Mouse (Mus musculus) layer of hippocampus, adult 18-20 months (tissue): ENCODE data around the gene Gm9040. TPM values are rescaled to one million over a fixed set of nuclear protein-coding genes. Genes with fewer than 3 reads are reported as not detected.
"Not testable (repeated sequence)": the region's sequence is repeated elsewhere in the genome, so short reads cannot be mapped to it uniquely, and the experiment has no call there.

Source experiments
- DNase-seq, 2 experiments: peaks; one replicate each; pipeline ENCODE4 v3.0.0; 2022; ENCODE audit warnings: low spot score in 2 of 2
- long read RNA-seq: library from polyadenylated mRNA; stranded (forward); transcript quantifications from one replicate; pipeline ENCODE4 v2.0.0, GENCODE M21; 2021
- total RNA-seq, 2 experiments: library from RNA; stranded (reverse); gene quantifications; 2 replicates each; pipeline ENCODE4 v1.2.3; 2021

Gene Gm9040
- total RNA-seq, result not detected
- long read RNA-seq, result 0 reads

DNA sequence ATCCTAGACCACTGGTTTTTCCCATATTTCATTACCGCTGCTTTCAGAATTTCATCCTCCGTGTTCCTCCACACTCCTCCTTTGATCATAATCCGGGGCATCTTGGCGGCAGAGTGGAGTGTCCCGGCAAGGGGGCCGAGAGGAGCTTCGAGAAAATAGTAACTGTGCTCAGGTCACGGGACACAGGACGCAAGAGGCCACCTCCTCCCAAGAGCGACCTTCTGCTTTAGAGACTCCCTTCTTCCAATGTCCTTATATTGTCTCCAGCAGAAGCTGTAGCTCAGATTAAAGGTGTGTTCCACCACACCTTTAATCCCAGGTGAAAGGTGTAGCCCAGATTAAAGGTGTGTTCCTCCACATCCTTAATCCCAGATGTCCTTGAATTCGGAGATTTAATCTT lies at the start of gene Gm9040:
TSS of gene Gm9040 (minus strand) at position 101 of the 400 bp plus-strand sequence.
- DNase-seq, result not testable (repeated sequence)

DNA sequence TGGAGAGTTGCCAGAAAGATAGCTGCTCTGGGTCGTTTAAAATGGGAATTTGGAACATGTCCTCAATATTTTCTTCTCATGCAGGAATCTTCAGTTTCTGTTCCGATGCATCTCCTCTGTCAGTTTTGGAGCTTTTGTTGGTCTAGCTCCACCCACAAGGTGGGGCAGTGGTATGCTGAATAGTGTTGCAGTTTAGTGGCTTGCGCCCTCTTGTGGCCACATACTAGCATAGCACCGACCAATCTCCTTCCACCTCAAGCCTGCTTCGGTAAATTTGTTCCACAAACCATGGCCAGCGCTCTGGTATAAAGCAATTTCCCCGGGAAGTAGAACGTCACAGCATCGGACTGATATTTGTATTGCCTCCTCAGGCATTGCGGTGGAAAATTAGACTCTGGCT lies 43.7 kb upstream of the Gm9040 start:
- DNase-seq, result peak; percentile 77 to 87

DNA sequence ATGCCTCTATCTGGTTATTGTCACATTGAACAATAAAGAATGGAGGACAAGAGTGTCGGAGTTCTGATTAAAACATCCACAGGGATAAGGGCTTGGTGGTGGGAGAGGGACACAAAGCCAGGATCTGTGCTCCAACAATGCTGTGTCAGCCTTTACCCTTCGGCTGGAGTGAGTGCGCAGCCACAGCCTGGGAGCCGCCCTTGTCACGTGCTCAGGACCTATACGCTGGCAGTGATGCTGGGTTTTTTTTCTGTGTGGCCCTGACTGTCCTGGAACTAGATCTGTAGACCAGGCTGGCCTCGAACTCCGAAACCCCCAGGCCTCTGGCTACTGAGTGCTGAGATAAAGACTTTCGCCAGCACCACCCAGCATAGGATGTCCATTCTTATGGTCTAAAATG lies 42.7 kb upstream of the Gm9040 start:
- no peak for DNase-seq

DNA sequence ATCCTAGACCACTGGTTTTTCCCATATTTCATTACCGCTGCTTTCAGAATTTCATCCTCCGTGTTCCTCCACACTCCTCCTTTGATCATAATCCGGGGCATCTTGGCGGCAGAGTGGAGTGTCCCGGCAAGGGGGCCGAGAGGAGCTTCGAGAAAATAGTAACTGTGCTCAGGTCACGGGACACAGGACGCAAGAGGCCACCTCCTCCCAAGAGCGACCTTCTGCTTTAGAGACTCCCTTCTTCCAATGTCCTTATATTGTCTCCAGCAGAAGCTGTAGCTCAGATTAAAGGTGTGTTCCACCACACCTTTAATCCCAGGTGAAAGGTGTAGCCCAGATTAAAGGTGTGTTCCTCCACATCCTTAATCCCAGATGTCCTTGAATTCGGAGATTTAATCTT lies 27.2 kb upstream of the Gm9040 start, which contains the start of gene Gm9049:
TSS of gene Gm9049 (minus strand) at position 101 of the 400 bp plus-strand sequence.
- DNase-seq, result not testable (repeated sequence)

DNA sequence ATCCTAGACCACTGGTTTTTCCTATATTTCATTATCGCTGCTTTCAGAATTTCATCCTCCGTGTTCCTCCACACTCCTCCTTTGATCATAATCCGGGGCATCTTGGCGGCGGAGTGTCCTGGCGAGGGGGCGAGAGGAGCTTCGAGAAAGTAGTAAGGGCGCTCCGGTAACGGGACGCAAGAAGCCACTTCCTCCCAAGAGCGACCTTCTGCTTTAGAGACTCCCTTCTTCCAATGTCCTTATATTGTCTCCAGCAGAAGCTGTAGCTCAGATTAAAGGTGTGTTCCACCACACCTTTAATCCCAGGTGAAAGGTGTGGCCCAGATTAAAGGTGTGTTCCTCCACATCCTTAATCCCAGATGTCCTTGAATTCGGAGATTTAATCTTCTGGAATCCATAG lies 21.8 kb upstream of the Gm9040 start, which contains the start of gene Gm9048:
TSS of gene Gm9048 (minus strand) at position 101 of the 400 bp plus-strand sequence.
- DNase-seq, result not testable (repeated sequence)

DNA sequence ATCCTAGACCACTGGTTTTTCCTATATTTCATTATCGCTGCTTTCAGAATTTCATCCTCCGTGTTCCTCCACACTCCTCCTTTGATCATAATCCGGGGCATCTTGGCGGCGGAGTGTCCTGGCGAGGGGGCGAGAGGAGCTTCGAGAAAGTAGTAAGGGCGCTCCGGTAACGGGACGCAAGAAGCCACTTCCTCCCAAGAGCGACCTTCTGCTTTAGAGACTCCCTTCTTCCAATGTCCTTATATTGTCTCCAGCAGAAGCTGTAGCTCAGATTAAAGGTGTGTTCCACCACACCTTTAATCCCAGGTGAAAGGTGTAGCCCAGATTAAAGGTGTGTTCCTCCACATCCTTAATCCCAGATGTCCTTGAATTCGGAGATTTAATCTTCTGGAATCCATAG lies 16.4 kb upstream of the Gm9040 start, which contains the start of gene Gm9046:
TSS of gene Gm9046 (minus strand) at position 101 of the 400 bp plus-strand sequence.
- not testable (repeated sequence) for DNase-seq

DNA sequence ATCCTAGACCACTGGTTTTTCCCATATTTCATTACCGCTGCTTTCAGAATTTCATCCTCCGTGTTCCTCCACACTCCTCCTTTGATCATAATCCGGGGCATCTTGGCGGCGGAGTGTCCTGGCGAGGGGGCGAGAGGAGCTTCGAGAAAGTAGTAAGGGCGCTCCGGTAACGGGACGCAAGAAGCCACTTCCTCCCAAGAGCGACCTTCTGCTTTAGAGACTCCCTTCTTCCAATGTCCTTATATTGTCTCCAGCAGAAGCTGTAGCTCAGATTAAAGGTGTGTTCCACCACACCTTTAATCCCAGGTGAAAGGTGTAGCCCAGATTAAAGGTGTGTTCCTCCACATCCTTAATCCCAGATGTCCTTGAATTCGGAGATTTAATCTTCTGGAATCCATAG lies 11.0 kb upstream of the Gm9040 start, which contains the start of gene Gm9045:
TSS of gene Gm9045 (minus strand) at position 101 of the 400 bp plus-strand sequence.
- DNase-seq, result not testable (repeated sequence)

DNA sequence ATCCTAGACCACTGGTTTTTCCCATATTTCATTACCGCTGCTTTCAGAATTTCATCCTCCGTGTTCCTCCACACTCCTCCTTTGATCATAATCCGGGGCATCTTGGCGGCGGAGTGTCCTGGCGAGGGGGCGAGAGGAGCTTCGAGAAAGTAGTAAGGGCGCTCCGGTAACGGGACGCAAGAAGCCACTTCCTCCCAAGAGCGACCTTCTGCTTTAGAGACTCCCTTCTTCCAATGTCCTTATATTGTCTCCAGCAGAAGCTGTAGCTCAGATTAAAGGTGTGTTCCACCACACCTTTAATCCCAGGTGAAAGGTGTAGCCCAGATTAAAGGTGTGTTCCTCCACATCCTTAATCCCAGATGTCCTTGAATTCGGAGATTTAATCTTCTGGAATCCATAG lies 5.5 kb upstream of the Gm9040 start, which contains the start of gene Gm9044:
TSS of gene Gm9044 (minus strand) at position 101 of the 400 bp plus-strand sequence.
- not testable (repeated sequence) for DNase-seq

DNA sequence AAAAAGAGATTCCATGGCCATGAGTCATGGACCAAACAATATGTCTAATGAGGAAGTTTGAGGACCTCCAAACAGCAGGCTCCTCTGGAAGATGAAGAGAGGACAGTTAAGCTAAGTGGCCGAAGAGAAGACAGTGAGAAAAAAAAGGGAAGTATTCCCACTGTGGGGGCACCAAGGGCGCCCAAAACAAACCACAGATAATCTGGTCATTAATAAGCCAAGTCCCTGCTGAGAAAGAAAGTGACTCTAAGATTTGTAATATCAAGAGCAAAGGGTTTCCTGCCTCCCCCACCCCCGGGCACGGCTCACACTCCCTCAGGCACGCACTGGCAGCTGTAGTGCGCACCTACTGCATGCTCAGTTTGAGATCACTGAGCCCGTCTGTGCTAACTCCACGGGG lies 7.7 kb downstream of the Gm9040 start:
- DNase-seq, result no peak

DNA sequence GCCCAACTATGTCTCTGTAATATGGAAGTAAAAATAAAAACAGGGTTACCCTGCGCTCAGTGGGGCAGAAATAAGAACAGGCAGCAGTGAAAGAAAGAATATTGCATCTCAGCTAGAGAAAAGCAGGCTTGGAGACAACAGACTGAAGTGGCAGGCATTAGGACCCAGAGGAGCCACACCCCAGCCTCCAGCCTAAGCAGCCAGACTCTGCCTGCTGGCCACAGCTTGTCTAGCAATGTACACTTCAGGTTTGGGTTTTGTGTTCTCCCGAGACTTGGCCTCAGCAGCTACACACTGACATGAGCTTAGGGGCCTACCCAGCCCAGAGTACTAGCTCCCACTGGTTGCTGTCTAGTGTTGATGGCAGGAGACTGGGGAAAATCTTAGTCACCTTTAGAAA lies 24.6 kb downstream of the Gm9040 start:
- DNase-seq, result not testable (repeated sequence)

DNA sequence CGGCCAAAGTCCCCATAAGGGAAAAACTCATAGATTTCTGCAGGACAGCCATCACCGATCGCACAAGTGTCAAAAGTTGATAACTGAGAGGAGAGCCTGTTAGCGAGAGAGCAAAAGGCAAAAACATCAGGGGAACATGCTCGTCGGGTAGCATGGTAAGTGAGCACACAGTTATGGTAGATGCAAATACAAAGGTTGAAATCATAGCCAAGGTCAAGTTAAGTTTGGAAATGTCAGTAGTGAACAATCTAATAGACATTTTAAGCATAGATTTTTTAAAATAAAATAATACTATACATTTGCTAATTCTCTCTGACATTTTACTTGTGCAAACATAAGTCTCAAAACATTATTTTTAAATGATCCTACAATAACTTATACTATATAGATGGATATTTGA lies 31.8 kb downstream of the Gm9040 start, which contains the start of gene Iltifb:
TSS of gene Iltifb (minus strand) at position 101 of the 400 bp plus-strand sequence.
- DNase-seq, result no peak

DNA sequence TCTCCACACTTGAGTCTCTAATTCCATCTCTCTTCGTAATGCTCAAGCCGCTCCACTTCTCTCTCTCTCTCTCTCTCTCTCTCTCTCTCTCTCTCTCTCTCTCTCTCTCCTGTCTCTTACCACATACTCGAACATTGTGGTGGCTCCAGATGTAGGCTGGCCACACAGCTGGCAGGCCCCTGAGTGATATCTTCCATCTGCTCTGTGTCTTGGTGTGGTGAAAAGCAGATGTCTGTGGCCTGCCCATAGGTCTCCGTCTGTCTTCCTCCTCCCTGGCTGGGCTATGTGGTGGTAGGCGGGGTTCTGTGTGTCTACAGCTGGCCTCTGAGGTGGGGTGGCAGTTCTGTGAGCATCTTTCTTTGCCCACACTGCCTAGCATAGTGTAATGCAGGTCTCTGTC lies 43.8 kb downstream of the Gm9040 start:
- DNase-seq, result not testable (repeated sequence)

DNA sequence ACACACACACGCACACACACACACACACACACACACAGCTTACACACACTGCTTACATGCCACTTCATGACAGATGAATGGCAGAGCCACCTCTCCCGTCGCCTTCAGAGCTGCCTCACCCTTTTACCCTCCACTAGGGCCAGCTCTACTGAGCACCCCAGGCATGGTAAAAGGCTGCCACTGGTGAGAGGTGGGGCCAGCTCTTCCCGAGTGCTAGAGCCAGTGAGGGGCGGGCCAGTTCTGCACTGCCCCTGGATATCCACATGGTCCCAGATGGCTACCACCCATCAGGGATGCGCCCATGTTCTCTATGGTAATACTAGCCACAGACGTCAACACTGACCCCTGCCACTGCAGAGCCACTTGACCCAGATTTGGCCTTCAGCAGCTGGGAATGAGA lies 44.2 kb downstream of the Gm9040 start:
- DNase-seq, result not testable (repeated sequence)

DNA sequence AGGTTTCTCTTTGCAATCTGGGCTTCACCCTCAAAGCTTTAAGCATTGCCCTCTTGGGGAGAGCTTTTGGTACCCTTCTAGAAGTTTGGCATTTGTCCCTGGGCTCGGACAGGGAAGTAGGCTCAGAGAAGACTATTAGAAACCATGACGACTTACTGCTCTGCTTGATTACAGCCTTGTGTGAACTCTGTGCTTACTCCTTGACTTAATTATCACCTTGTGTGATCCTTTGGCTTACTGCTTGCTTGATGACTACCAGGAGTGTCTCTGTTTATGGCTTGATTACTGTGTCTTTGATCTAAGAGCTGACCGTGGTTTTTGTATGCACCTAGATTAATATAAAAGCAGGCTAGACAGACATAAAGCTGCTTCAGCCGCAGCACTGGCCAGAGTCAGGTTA lies 48.7 kb downstream of the Gm9040 start:
- DNase-seq, result not testable (repeated sequence)

Other genes with a start within 250 kb of the Gm9040 start
- 1 to 10 TPM; 7.3 to 7.7 TPM for gene Mdm1, start 185.2 kb downstream of the Gm9040 start, total RNA-seq
- gene Il22, start 122.0 kb downstream of the Gm9040 start, total RNA-seq, result not detected
- under 1 TPM; 0.74 to 0.97 TPM for gene Gm32717, start 86.2 kb downstream of the Gm9040 start, total RNA-seq
- under 1 TPM; 0.74 to 0.97 TPM for gene Gm32802, start 68.3 kb downstream of the Gm9040 start, total RNA-seq
- not detected for gene Iltifb, start 31.9 kb downstream of the Gm9040 start, total RNA-seq
- not detected for gene Gm9044, start 5.4 kb upstream of the Gm9040 start, total RNA-seq
- gene Gm9045, start 10.9 kb upstream of the Gm9040 start, total RNA-seq, result under 1 TPM in 1 of 2 experiments, not detected in 1; 0.12 TPM
- not detected for gene Gm9046, start 16.3 kb upstream of the Gm9040 start, total RNA-seq
- not detected for gene Gm9048, start 21.7 kb upstream of the Gm9040 start, total RNA-seq
- under 1 TPM in 1 of 2 experiments, not detected in 1; 0.12 TPM for gene Gm9049, start 27.1 kb upstream of the Gm9040 start, total RNA-seq
- not detected for gene Ifng, start 114.1 kb upstream of the Gm9040 start, total RNA-seq